Mouse (Mus musculus): ENCODE measurements at regions not wholly inside any gene's neighbourhood (a gene's known extent, or its start where the extent isn't known, plus 50 kb on each side); places are given as distances from the start of the nearest gene placed in this dataset.

GRCm38 (mm10) chr5:133676791-133677450 lies 422.6 kb upstream of the Castor2 start:
- DNase-seq: peak; percentile 48 to 69

DNA sequence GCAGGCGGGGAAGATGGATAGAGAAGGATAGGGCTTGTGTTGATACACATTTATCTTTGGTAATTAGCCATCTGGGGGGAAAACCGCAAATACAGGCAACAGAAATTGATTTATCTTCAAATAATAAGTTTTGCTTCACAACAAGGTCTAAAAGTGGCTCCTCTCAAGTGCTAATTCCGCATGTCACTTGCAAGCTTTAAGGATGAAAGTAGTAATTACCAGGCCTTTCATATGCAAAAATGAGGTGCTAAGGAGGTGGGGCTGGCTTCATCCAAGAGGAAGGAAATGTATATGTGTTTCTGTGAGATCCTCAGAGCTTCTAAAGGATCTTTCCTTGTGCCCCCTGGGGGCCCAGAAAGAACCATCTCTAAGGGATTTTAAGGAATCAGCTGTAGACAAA lies 423.9 kb upstream of the Castor2 start:
- DNase-seq: no peak

GRCm38 (mm10) chr5:133666473-133666872 lies 433.0 kb upstream of the Castor2 start:
- peak; percentile 72 to 85 for DNase-seq

DNA sequence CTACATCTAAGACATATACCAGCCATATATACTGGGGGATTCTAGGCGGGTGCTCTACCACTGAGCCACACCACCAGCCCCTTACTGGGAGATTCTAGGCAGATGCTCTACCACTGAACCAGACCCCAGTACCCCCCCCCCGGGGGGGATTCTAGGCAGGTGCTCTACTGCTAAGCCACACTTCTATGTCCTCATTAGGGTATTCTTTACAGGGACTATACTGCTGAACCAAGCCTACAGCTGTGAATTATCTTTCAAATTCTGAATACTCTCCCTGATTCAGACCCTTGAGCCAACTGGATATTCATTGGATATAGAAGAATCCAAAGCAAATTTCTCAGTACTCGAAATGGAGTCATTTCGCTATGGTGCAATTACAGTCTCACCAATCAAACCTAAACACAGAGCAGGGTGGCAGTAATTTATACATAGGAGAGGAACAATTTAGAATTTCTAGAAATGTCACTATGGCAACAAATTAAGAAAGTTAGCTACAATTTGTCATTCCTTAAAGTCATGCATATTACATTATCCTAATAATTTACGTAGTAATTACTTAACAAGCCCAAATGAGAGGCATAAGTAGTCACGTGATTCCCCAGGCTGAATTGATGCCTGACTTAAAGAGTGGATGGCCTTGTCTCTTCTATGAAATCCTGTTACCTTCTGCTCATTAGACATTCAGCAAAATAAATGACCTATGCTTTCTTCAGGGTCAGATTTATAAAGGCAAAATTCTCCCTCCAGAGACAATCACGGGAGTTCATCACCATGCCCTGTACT lies 436.8 kb upstream of the Castor2 start:
- no peak for DNase-seq

GRCm38 (mm10) chr5:133660351-133660750 lies 439.2 kb upstream of the Castor2 start:
- no peak for DNase-seq

GRCm38 (mm10) chr5:133656837-133657236 lies 442.7 kb upstream of the Castor2 start:
- no peak for DNase-seq

GRCm38 (mm10) chr5:133653431-133653830 lies 446.1 kb upstream of the Castor2 start:
- no peak for DNase-seq

GRCm38 (mm10) chr5:133650246-133650645 lies 449.3 kb upstream of the Castor2 start:
- DNase-seq: no peak

DNA sequence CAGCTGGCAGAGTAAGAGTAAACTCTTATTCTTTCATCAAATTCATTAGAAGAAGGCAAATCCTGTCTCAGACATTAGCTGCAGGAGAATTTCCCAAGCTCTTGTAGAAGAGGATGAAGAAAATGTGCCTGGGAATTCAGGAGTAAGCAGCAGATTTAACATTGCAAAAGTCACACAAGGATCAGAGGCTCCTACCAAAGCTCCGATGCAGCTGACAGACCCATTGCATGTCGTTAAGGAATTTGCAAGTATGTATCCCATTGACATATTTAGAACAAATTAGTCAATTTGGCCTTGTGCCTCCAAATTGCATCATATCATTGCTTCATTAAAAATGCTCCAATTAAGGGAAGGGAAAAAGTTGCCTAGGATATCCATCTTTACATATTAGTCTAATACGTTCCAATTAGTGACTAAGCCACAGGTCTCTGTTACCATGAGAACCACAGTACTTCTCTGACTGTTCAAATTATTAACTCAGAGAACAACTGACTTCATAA lies 453.8 kb upstream of the Castor2 start:
- no peak for DNase-seq

DNA sequence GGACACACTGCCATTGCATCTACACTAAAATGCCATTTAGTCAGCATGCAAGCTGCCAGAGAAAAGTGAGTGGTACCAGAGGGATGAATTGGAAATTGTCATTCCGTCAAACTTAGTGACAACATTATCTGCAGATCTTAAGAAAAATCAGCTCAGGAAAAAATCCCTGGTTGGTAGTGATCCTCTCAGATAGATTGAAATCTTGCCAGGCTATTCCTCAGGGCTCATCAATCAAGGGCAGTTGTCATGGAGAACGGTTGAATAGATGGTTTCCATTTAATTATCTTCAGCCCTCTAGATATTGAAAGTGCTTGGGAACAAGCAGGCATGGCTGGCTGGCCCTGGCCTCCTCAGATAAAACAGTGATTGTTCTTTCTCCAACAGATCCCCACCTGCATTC lies 456.2 kb upstream of the Castor2 start:
- DNase-seq: no peak

GRCm38 (mm10) chr5:133634481-133634880 lies 465.0 kb upstream of the Castor2 start:
- DNase-seq: peak in 1 of 2 experiments; percentile 20

DNA sequence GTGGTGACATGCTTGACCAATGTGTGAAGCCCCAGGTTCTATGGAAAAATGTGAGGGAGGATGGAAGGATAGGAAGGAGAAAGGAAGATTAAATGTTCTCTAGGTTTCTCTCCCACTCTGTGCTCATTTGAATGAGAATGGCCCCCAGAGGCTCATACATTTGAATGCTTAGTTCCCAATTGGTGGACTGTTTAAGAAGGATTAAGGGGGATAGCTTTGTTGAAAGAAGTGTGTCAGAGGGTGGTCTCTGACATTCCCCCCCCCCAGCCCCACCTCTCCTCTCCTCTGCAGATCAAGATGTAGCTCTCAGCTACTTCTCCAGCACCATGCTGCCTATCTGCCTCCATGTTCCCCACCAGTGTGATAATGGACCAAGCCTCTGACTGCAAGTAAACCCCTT lies 467.7 kb upstream of the Castor2 start:
- no peak for DNase-seq

- DNase-seq: peak; percentile 23 to 24
Measured at GRCm38 (mm10) chr5:133619347-133619746, 480.2 kb upstream of the Castor2 start.

DNA sequence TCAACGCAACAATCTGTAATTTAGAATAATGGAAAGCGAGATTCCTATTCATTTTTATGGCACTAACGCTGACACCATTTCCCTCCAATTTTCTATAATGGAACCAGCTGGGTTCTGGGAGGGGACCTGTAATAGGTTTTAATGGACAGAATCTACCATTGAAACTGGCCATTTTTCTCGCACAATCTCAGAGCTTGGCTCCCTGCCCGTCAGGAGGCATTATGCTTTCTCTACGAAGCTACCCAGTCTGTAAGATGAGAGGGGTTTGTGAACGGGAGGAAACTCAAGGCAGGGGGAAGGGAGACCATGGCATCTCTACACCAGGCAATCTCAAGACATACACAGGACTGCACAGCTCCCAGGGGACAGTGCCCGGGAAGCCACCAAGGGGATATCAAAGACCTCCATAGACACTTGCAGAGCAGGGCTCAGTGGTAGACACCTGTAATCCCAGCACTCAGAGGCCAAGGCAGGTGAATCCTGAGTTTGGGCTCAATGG lies 498.2 kb upstream of the Castor2 start:
- DNase-seq: no peak

DNA sequence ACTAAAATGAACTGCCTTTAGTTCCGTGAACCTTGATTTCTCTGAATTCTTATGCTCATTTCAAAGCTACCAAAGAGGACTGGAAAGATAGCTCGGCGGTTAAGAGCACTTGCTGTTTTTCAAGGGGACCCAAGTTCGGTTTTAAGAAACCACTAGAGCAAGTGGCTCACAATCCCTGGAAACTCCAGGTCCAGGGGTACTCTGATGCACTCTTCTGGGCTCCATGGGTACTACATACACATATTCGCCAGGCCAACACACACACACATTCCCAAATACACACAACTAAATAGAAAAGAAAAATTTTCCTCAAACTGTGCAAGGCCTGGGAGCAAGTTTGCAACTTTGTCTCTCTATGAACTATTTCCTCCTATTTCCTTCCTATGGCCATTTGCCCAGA lies 498.9 kb upstream of the Castor2 start:
- DNase-seq: peak; percentile 25 to 41

GRCm38 (mm10) chr5:133598105-133598504 lies 501.4 kb upstream of the Castor2 start:
- DNase-seq: no peak

- DNase-seq: no peak
Measured at GRCm38 (mm10) chr5:133586492-133586891, 513.0 kb upstream of the Castor2 start.

DNA sequence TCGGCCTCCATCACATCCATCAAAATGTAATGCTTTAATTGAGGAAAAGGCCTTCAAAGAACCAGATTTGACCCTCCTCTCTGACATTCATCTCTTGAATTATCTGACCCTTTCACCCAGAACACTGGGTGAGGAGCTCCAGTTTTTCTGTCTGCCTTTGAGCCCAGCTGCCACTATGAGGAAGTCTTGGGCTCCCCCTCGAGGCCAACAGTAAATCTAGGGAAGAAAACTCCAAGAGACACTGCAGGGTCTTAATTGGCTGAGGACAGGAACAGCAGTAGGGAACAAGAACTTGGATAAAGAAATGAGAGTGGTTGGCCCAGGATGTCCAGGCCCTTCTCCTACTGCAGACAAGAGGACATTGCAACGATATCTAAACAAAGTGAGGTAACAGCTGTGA lies 514.3 kb upstream of the Castor2 start:
- peak; percentile 81 for DNase-seq

DNA sequence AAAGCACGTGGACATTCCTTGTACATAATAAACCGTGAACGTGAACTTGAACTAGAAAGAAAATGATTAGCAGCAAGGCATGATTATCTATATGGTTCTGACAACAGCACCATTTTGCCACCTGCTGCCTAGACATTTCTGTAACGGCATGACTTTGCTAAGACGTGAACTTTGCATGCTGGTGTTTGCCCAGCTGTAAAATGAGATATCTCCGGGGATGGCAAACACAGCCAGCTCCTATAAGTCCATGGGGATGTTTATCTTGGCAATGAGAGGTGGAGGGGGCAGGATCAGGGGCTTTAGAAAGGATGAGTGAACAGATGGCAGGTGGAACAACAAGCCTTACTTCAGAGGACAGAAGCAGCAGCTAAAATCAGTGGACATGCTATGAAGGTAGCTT lies 522.9 kb upstream of the Castor2 start:
- DNase-seq: no peak

DNA sequence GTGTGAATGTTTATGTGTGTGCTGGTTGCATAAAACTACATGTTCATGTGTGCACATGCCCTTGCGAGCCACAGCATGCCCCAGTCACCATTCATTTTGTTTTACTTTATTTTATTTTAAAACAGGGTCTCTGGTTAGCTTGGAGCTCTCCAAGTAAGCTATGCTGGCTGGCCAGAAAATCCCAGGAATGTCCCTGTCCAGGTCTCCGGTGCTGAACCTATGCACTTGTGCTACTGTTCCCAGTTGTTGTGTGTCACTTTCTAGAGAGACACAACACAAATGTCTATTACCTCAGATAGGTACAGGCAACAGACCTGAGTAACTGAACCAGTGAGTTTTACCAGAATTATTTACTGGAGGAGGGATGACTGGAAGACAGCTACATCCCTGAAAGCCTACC lies 530.4 kb upstream of the Castor2 start:
- no peak for DNase-seq

GRCm38 (mm10) chr5:133566506-133566905 lies 533.0 kb upstream of the Castor2 start:
- no peak for DNase-seq

DNA sequence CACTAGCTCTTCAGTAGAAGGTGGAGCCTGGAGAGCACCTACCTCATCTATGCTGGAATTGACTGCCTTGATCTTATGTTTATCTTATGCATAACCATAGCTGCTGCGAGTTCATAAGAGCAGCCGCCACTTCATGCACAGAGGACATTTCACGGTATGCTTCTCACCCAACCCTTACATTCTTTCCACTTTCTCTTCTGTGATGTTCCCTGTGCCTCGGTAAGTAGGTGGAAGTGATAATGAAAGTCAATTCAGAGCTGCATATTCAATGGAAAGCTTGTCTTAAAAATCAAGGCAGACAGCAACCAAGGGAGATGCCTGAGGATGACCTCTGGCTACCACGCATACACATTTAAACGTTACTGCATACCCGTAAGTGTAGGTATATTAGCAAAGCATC lies 548.9 kb upstream of the Castor2 start:
- no peak for DNase-seq

GRCm38 (mm10) chr5:133542217-133542616 lies 557.3 kb upstream of the Castor2 start:
- DNase-seq: no peak

DNA sequence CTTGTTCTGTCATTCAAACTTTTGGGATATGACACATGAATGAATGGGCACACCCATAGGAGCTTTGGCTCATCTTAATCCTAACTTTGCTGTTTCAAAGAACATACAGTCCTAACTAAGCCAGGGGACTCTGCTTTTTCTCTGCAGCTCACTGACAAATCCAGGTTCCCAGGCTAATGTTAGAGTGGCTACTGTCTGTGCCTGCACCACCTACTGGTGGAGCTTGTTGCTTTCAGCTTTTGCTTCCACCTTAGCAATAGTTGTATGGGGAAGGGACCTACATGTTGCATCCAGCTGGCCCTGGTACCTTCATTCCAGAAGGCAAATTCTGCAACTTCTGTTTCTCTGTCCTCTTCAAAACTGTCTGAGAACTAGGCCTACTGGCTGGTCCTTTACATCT lies 566.8 kb upstream of the Castor2 start:
- peak; percentile 13 to 15 for DNase-seq
